Mouse (Mus musculus): ENCODE measurements around the gene Tmem268.

Gene Tmem268

DNA sequence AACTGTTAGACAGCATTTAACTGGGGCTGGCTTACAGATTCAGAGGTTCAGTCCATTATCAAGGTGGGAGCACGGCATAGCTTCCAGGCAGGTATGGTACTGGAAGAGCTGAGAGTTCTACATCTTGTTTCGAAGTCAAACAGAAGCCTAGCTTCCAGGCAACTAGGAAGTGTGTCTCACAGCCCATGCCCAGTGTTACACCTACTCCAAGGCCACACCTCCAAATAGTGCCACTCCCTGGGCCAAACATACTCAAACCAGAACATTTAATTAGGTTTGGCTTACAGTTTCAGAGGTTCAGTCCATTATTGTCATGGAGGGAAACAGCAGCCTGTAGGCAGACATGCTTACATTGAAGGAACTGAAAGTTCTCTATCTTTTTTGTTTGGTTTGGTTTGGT, 3.5 kb upstream of the Tmem268 start:
- DNase-seq (ENCODE audit: low read depth, low spot score) = no peak

DNA sequence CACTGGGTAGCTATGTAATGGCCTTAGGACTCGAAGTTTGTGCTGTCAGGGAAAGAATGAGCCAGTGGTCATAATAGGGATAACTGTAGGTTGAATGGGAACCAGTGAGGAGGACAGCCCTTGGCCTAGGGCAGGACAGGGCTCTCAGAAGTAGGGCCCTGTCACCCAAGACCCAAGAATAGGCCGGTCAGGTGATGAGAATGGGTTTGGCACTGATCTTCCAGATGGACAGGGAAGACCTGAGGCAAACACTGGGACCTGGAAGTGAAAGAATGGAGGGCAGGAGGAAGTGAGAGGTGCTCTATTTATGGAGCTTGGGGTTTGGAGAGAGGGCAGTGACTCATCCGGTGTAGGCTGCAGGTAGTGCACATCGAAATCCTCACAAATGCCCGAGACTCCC, 1.9 kb upstream of the Tmem268 start:
- no peak for DNase-seq (ENCODE audit: low read depth, low spot score)

DNA sequence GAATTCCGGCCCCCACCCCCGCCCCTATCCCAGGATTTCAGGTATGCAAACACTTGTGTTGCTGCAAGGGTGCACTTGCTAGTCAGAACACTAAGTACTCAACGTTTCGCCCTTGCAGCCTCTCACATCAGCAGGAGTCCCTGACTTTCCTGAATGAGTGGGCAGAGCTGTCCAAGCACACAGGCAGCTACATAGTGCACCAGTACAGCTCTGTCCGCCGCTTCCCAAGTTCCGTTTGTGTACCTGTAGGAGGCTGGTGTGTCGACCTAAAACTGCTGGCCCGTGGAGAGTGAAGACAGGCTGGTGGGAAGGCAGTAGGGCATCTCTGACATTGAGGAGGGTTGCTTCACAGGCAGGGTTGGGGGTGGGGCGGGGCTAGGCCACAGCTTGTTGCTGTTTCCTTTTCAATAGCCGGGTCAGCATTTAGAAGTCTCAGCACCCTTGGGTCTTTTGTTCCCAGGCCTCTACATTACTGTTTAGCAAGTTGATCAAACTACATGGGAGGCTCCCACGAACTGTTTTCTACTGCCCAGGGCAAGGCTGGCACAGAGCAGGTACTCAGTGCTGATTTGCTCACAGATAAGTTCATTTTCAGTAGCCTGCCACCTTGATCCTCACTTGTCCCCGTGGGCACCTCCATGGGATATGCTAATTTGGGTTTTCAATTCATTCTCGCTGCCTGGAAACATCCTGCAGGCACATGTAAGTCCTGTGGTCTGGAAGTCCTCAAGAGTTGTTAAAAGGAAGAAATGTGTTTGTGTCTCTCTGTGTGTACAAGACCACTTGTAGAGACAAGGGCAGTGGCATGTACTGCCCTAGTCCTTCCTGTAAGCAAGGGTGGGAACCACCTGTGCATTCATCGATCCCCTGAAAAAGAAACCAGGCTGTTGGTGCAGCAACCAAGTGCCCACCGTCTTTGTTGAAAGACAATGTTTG, 1.2 kb upstream of the Tmem268 start:
- no peak for DNase-seq (ENCODE audit: low read depth, low spot score)

DNA sequence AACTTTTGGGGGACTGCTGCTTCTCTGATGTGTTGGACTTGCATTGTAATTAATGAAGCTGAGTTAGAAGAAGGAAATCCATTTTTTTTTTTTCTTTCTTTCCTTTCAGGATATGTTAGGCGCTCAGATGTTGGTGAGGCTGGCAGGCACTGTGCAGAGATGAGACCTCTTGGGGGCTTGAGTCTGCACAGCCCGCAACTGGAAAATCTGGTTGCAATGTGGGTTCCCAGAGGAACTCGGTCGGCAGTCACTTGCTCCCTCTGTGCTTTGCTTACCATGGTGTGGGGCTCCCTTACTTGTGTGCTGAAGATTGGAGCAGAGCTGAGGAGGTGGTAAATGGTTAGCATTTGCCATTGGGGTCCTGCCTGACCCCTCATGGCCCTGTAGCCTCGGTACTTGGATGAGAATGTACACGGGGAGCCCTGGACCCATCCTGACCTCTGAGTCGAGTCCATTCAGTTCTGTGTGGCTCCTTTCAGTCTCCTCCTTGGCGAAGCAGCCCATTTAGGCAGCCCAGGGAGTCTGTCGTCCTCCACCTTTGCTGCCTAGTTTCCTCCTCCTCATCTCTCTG, 631 bp downstream of the Tmem268 start:
- no peak for DNase-seq (ENCODE audit: low read depth, low spot score)

DNA sequence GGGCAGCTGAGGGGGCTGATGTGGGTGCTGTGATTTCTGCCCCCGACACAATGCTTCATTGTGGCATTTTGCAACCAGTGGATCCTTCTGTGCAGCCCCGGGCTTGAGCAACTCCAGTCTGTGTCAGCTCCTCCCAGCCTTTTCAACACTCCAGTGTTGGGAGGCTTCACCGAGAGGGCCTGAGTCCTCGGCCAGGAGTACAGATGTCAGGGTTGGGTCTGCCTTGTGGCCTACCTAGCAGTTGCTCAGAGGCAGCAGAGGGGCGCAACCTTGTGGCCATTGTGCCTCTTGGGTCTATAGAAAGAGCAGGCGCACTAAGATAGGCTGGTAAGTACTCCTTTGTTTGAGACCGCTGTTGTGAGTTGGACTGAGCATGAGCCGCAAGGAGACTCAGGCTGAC, 1.5 kb downstream of the Tmem268 start:
- no peak for DNase-seq (ENCODE audit: low read depth, low spot score)

DNA sequence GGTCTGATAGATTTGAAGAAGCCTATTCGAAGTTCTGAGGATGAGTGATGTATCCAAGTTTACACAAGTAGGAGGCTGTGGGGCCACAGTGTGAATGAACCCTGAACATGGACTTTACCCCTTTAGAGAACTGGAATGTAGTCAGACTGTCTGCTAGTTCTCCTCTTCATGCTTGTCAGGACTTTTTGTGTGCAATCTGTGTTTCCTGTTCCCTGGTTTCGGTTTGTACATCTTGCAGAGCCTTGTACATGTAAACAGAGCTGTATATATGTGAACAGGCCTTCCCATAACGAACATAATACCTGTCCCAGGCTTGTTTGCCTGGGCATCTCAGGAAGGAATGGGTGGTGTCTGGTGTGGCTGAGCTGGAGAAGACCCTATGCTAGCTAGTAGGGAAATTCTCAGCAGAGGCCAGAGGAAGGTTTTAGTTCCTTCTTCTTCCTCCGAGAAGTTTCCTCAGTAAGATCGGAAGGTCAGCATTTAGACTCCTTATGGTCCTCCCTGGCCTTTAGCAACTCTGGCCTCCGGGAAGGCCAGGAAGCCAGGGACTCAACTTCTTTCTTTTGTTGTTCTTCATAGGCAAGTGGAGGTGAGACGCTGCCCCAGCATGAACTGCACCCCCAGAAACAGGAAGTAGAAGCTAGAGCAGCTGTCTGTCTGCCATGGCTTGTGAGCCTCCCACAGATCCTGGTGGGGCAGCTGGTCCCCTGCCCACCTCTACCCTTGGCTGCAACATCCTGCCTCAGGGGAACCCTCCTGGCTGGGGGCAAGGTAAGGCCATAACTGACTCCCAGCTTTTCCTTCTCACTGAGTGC, 3.5 kb downstream of the Tmem268 start:
- DNase-seq (ENCODE audit: low read depth, low spot score) = no peak

DNA sequence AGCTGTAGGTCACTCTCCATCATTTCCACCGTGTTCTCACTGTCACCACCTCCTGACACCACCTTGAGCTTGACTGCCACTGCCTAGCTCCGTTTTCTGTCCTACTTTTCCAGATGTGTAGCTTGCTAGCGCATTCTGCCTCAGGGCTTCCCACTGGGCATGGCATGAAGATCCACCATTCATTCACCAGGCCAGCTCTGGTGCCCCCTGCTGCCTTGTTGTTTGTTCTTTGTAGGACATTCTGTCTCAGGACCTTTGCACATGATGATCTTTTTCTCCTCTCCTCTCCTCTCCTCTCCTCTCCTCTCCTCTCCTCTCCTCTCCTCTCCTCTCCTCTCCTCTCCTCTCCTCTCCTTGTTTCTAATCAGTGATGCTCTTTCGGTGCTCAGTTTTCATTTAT, 4.2 kb downstream of the Tmem268 start:
- no peak for DNase-seq (ENCODE audit: low read depth, low spot score)

DNA sequence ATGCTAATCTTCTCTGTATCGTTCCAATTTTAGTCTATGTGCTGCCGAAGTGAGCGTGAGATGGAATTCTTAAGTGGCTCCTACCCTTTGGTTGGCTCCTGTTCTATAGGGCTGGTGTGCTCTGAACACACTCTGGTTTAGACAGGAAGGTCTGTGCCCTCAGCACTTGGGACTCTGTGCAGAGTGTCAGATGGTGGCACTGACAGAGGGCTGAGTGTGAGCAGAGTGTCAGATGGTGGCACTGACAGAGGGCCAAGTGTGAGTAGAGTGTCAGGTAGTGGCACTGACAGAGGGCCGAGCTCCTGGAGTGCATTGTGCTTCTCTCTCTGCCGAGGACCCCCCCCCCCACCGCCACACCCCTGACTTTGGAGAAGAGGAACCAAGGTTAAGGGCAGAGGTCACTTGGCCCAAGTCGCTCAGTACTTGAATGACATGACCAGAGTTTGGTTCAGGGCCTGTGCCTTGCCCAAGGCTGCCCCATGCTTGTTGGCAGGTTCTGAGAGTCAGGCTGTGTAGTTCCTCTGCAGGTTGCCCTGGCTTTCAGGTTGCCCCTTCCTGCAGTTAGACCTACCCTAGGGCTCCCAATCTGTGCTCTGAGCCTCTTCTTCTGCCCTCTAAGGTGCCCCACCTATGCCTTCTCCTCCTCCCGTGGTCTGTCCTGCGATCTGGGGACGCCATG, 9.3 kb downstream of the Tmem268 start:
- DNase-seq (ENCODE audit: low read depth, low spot score) = no peak

DNA sequence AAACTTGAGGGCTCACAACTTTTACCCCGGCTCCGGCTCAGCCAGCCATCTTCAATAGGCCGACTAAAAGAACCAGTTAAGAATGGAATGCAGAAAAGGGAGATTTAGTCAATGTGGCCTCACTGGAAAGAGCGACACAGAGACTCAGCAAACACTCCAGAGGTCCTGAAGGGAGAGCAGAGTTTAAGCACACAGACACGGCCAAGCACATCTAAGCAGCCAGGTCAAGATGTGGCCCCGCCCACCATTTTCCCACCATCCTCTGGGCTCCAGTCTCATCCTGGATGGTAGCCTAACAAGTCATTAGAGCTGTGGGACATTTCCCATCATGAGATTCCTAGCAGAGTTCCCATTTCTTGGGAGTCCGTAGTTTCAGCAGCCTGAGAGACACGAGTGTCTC, 10.7 kb downstream of the Tmem268 start:
- no peak for DNase-seq (ENCODE audit: low read depth, low spot score)

DNA sequence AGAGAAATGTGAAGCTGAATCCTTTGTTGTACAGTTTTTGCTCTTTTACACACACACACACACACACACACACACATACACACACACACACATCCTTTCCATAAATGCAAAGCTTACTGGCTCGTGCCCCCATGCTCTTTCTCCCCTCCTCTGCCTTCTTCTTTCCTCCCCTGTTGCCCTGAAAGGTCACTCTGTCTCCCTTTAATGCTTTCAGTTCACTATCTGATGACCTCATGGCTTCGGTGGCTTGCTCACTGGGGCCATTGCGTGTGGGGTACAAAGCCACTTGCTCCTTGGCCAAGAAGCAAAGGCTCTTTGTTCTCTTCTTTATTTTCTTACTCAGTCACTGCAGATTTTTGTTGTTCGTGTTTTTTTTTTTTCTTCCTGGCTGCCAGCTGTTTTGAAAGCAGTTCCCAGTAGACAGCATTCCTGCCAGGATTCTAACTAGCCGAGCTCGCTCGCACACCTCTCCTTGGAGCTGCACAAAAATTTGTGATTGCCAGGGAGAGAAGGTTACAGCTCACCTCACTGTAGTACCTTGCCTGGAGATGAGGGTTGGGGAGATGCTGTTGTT, 11.7 kb downstream of the Tmem268 start:
- no peak for DNase-seq (ENCODE audit: low read depth, low spot score)

DNA sequence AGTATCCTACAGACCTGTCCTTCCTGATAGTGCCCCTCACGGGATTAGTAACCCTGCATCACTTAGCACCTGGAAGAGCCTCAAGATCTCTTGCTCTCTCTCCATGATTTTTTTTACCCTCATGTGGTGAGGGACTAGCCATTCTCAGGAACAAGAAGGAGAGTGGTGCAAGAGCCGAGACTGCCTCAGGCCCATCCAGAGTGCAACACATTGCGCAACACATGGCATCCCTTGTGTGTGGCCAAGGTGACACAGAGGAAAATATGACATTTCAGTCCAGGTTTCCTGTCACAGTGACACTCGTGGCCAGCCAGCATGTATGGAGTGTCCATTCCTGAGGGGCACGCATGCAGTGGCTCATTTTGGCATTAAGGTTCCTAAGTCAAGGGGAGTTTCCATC, 14.0 kb downstream of the Tmem268 start:
- DNase-seq (ENCODE audit: low read depth, low spot score) = no peak

DNA sequence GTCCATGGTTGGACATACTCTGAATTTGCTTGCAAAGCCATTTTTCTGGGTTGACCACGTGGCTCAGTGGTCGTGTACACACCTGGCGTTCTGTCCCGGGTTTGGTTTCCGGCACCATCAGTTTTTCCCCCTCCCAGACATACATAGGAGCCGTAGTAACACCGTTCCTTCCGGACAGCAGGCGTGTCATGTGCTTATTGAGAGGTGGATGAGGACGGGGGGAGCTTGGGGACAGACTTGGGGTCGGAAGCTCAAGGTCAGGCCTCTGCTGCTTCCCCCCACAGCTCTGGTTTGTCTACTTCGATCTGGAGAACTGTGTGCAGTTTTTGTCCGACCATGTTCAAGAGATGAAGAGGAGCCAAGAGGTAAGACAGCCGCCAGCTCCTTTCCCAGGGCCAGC, 21.1 kb downstream of the Tmem268 start:
- DNase-seq (ENCODE audit: low read depth, low spot score) = no peak

DNA sequence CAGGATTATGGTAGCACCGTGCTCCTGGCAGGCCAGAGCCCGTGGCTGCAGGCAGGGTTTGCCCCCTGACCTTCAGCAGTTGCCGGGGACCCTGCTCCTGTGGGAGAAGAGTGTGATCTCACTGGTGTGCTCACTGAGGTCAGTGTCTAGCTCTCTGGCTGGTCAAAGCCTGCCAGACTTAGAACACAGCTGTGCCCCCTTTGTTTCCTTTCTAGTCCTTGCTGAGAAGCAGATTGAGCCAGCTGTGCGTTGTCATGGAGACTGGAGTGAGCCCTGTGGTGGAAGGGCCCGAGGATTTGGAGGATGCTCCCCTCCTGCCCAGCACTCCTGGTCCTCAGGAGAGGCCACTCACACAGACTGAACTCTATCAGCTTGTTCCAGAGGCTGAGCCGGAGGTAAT, 21.5 kb downstream of the Tmem268 start:
- DNase-seq (ENCODE audit: low read depth, low spot score) = no peak

DNA sequence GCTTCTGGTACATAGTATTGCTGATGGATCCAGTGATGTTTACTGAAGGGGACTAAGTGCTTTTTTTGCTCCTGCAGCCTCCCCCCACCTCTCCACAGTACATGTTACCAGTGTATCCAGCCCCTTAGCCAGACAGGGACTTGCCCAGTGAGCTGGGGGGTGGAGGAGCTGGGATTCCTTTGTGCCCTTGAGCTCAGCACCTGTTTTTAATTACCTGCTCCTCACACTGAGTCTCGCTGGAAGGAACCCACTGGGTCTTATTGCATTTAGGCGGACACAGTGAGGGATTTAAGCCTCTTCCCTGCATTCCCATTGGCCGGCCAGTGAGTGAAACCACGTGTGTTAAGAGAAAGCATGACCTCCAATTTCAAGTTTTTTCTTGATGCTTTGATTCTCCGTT, 24.0 kb downstream of the Tmem268 start:
- DNase-seq (ENCODE audit: low read depth, low spot score) = no peak

DNA sequence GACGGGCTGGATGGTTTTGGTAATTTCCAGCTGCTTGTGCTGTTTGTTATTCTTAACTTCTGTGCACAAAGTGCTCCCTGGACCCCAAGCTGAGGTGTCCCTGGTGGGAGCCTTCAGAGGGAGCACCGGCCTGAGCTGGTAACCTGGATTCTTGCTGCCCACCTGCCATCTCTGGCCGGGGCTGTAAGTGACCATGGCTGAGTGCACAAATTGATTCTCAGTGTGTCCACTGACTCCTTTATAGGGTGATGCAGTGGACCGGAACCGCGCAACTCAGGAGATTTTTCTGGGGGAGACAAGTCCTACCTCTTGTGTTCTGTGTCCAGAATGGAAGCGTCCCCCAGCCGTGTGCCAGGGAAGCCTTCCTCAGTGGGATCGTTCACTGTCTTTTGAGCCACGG, 26.6 kb downstream of the Tmem268 start:
- DNase-seq (ENCODE audit: low read depth, low spot score) = no peak

DNA sequence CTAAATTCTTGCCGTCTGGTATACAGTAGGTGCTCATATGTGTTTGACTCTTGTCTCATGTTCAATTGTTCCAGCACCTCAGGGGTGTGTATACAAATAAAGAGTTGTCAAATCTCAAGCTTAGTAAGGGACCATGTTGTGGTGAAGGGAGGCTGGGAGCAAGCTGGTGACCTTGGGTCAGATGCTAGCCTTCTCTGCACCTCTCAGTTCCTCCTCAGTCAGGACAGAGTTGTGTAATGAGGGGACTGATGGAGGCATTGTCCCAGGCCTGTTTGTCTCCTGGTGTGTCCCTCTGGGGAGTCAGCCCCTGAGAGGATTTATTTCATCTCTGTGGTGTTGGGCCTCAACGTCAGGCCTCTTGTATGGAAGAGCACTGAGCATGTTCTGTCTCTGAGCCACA, 27.7 kb downstream of the Tmem268 start:
- DNase-seq (ENCODE audit: low read depth, low spot score) = no peak

DNA sequence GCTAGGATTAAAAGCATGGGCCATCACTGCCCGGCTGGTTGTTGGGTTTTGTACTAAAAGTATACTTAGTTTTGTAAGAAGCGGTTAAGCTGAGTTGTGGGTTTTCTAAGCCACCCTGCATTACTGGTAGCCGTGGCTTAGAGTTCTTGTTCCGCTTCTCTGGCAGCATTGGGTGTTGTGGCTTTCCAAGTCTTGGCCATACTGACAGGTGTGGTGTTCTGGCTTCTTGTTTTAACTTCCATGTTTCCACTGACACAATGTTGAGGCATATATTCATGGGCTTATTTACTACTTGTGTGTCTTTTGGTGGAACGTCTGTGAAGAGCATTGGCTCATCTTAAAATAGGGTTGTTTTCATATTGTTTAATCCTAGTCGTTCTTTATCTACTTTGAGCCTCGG, 31.4 kb downstream of the Tmem268 start:
- DNase-seq (ENCODE audit: low read depth, low spot score) = no peak

DNA sequence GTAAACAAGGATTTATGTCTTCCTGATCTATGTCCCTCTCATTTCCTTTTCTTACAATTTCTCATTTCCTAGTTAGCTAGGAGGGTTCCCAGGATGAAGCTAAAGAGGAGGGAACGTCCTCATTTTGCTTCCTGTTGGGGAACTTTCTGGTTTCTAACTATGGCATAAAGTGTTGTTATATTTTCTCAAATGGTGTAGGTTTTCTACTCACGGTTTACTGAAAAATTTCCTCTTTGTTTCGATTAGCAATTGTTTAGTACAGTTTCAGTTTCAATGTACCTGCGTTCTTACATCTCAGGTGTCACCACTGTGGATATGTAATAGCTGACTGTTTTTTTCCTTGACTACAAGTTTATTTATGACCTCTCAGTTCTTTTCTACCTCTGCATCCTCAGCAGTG, 32.0 kb downstream of the Tmem268 start:
- no peak for DNase-seq (ENCODE audit: low read depth, low spot score)

DNA sequence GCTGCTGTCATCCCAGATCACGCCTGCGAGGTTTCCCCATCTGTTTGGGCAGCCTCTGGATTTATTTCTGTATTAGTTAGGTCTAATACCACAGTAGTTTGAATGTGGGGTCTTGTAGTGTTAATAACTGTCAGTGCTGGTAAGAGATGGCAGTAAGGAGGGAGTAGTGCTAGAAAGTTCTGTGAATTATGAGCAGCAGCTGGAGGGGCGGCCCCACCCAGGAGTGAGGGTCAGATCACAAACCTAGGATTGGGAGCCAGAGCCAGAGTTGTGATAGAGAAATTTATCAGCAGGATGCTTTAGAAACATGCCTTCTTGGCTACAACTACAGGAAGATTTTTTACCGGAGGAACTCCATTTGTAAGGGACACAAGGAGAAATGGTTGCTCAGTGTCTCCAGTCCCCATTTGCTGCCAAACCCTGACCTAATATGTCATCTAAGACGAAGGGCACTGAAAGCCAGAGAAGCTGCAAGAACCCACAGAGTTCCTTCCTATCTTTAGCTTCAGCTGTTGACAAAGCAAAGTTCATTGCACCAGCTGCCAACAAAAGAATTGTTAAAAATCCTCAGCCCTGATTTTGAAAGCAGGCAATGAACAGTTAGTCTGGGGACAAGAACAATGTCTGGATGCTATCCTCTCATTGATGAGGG, 36.0 kb downstream of the Tmem268 start:
- no peak for DNase-seq (ENCODE audit: low read depth, low spot score)

DNA sequence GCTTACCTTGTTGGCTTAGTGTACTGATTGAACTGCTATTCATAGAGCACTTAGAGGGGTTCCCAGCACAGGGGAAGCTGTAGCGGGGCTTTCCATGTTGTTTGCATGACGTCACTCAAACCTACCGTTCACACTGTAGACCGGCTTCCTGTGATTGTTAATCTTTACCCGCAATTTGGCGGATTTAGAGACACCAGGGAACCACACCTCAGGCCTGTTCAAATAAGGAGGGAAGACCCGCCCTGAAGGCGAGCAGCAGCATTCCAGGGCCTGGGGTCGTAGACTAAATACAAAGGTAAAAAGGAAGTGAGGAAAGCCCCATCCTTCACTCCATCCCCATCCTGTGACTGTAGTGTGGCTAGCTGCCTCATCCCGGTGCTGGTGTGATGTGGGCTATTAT, 36.7 kb downstream of the Tmem268 start:
- no peak for DNase-seq (ENCODE audit: low read depth, low spot score)

DNA sequence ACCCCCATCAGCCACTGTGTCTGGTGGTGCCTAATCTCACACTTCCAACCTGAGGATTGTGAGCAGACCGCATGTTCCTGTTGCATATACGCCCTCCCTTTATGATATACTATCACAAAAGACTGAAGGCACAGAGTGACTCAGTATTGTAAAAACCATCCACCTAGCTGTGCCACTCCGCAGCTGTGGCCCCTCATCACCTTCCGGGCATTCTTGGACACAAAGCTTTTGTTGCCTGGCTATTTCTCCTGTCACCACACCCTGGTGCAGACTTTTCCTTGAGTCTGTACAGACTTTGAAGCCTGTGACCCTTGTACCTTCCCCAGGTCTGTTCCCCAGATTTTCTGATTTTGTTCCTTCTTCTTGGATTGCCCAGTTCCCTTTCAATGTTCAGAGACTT, 37.4 kb downstream of the Tmem268 start:
- no peak for DNase-seq (ENCODE audit: low read depth, low spot score)

Data from retina, postnatal 7 days (tissue).